Mouse (Mus musculus) erythroblast, embryonic 14.5 days (primary cell): ENCODE measurements around the gene Abi2. TPM values are rescaled to one million over a fixed set of nuclear protein-coding genes. Genes with fewer than 3 reads are reported as not detected.
"Not testable (repeated sequence)": the region's sequence is repeated elsewhere in the genome, so short reads cannot be mapped to it uniquely, and the experiment has no call there.

Source experiments
- H3K27me3 ChIP-seq: 2 replicates; pipeline ENCODE4 v1.6.1; 2012; ENCODE audit warnings: inconsistent platforms; ENCODE audit not compliant: control insufficient read depth
- H3K36me3 ChIP-seq: 2 replicates; pipeline ENCODE4 v1.6.1; 2012; ENCODE audit warnings: mild to moderate bottlenecking, inconsistent platforms; ENCODE audit not compliant: control insufficient read depth
- H3K4me1 ChIP-seq: 2 replicates; pipeline ENCODE4 v1.6.1; 2012; ENCODE audit warnings: inconsistent platforms; ENCODE audit not compliant: control insufficient read depth
- H3K4me3 ChIP-seq: replicated peaks from 2 replicates; pipeline ENCODE3; 2012; ENCODE audit warnings: moderate library complexity, mild to moderate bottlenecking, inconsistent platforms
- H3K9me3 ChIP-seq: 2 replicates; pipeline ENCODE4 v1.6.1; 2012; ENCODE audit warnings: low read length, inconsistent platforms, mixed read lengths; ENCODE audit not compliant: control insufficient read depth
- GATA1 ChIP-seq: IDR thresholded peaks from 2 replicates; pipeline ENCODE4 v1.6.1; 2012; ENCODE audit warnings: low read length, inconsistent platforms, mixed read lengths
- TAL1 ChIP-seq: IDR thresholded peaks from 3 replicates; pipeline ENCODE4 v1.6.1; 2012; ENCODE audit warnings: low read length, inconsistent platforms, mixed read lengths
- polyA plus RNA-seq: library from polyadenylated mRNA; stranded (reverse); fragments of >175 nt; gene quantifications from 2 replicates; pipeline ENCODE4 v1.2.3, GENCODE M21; 2012

Gene Abi2
- polyA plus RNA-seq, 1 experiment = 0.27 TPM

- H3K27me3 ChIP-seq = no peaks in the 10 kb centered on the region
- no peaks in the 10 kb centered on the region for H3K9me3 ChIP-seq
- TF ChIP-seq GATA1 (no peak), TAL1 (no peak)
- H3K4me1 ChIP-seq = no peaks in the 10 kb centered on the region
- H3K4me3 ChIP-seq = no peak overlapping the region
- H3K36me3 ChIP-seq = no peaks in the 10 kb centered on the region
Measured at GRCm38 (mm10) chr1:60428341-60428740, 18.9 kb downstream of the Abi2 start.

GRCm38 (mm10) chr1:60428932-60429331, 19.5 kb downstream of the Abi2 start:
- no peaks in the 10 kb centered on the region for H3K36me3 ChIP-seq
- TF ChIP-seq TAL1 (no peak), GATA1 (no peak)
- no peak overlapping the region for H3K4me3 ChIP-seq
- H3K4me1 ChIP-seq = no peaks in the 10 kb centered on the region
- H3K9me3 ChIP-seq = no peaks in the 10 kb centered on the region
- no peaks in the 10 kb centered on the region for H3K27me3 ChIP-seq

GRCm38 (mm10) chr1:60431531-60431930, 22.1 kb downstream of the Abi2 start:
- Histone ChIP-seq H3K4me3 (no peak overlapping the region), H3K27me3 (no peaks in the 10 kb centered on the region), H3K9me3 (no peaks in the 10 kb centered on the region), H3K4me1 (peaks cover 2% of the 10 kb centered on the region; the same call in 1 of the 2 replicates), H3K36me3 (no peaks in the 10 kb centered on the region; the same call in 1 of the 2 replicates)
- TF ChIP-seq TAL1 (no peak), GATA1 (no peak)

GRCm38 (mm10) chr1:60432497-60432896, 23.1 kb downstream of the Abi2 start:
- H3K9me3 ChIP-seq = no peaks in the 10 kb centered on the region
- peaks cover 2% of the 10 kb centered on the region; the same call in 1 of the 2 replicates for H3K4me1 ChIP-seq
- H3K36me3 ChIP-seq = no peaks in the 10 kb centered on the region; the same call in 1 of the 2 replicates
- TF ChIP-seq TAL1 = no peak
- TF ChIP-seq GATA1 = no peak
- H3K27me3 ChIP-seq = no peaks in the 10 kb centered on the region
- H3K4me3 ChIP-seq = no peak overlapping the region

- H3K9me3 ChIP-seq, H3K36me3 ChIP-seq, H3K4me1 ChIP-seq, H3K4me3 ChIP-seq, H3K27me3 ChIP-seq: not testable (repeated sequence)
Measured at GRCm38 (mm10) chr1:60441438-60441837, 32.0 kb downstream of the Abi2 start.

- TF ChIP-seq GATA1 = no peak
- H3K9me3 ChIP-seq = no peaks in the 10 kb centered on the region
- H3K36me3 ChIP-seq = peaks cover 5% of the 10 kb centered on the region; the same call in 1 of the 2 replicates
- H3K4me1 ChIP-seq = no peaks in the 10 kb centered on the region; the same call in none of the 2 replicates
- H3K27me3 ChIP-seq = no peaks in the 10 kb centered on the region
- no peak overlapping the region for H3K4me3 ChIP-seq
Measured at GRCm38 (mm10) chr1:60447067-60447466, 37.6 kb downstream of the Abi2 start.

GRCm38 (mm10) chr1:60449896-60450295, 40.5 kb downstream of the Abi2 start:
- Histone ChIP-seq H3K9me3 (no peaks in the 10 kb centered on the region), H3K27me3 (no peaks in the 10 kb centered on the region), H3K4me1 (no peaks in the 10 kb centered on the region; the same call in none of the 2 replicates), H3K36me3 (peaks cover 5% of the 10 kb centered on the region; the same call in 1 of the 2 replicates), H3K4me3 (no peak overlapping the region)
- no peak for TF ChIP-seq TAL1
- TF ChIP-seq GATA1 = no peak

- Histone ChIP-seq H3K9me3 (no peaks in the 10 kb centered on the region), H3K36me3 (no peaks in the 10 kb centered on the region), H3K4me3 (no peak overlapping the region), H3K27me3 (no peaks in the 10 kb centered on the region), H3K4me1 (no peaks in the 10 kb centered on the region)
- TF ChIP-seq TAL1 (no peak), GATA1 (no peak)
Measured at GRCm38 (mm10) chr1:60460623-60461022, 51.2 kb downstream of the Abi2 start.

- H3K27me3 ChIP-seq = no peaks in the 10 kb centered on the region
- TF ChIP-seq TAL1 = no peak
- no peak for TF ChIP-seq GATA1
- no peaks in the 10 kb centered on the region for H3K9me3 ChIP-seq
- no peak overlapping the region for H3K4me3 ChIP-seq
- peaks cover 5% of the 10 kb centered on the region for H3K4me1 ChIP-seq
- H3K36me3 ChIP-seq = peaks cover 2% of the 10 kb centered on the region; the same call in 1 of the 2 replicates
Measured at GRCm38 (mm10) chr1:60469491-60469890, 60.1 kb downstream of the Abi2 start.

- Histone ChIP-seq H3K4me1 (peaks cover 5% of the 10 kb centered on the region), H3K9me3 (no peaks in the 10 kb centered on the region), H3K36me3 (peaks cover 2% of the 10 kb centered on the region; the same call in 1 of the 2 replicates), H3K4me3 (no peak overlapping the region), H3K27me3 (no peaks in the 10 kb centered on the region)
- TF ChIP-seq GATA1 = no peak
Measured at GRCm38 (mm10) chr1:60470541-60470940, 61.1 kb downstream of the Abi2 start.
